Mouse (Mus musculus) heart, embryonic 13.5 days (tissue): ENCODE measurements at regions not wholly inside any gene's neighbourhood (a gene's known extent, or its start where the extent isn't known, plus 50 kb on each side); places are given as distances from the start of the nearest gene placed in this dataset.

Experiments used
- ATAC-seq: fragments of 200-750 bp; cut with Nextera tagmentation; 2 replicates; pipeline ENCODE4 v1.8.0; 2017; ENCODE audit warnings: moderate TSS enrichment; ENCODE audit not compliant: insufficient number of reproducible peaks, low FRiP score, low TSS enrichment; ENCODE audit errors: extremely low read depth
- H3K27ac ChIP-seq: fragments of 300-500 bp; sonication (generic); replicated peaks from 2 replicates; pipeline ENCODE4 v1.5.1; 2015; ENCODE audit warnings: moderate library complexity, mild to moderate bottlenecking, inconsistent platforms
- H3K27me3 ChIP-seq: fragments of 300-500 bp; sonication (generic); replicated peaks from 2 replicates; pipeline ENCODE4 v1.6.1; 2015; ENCODE audit warnings: mild to moderate bottlenecking, inconsistent platforms
- H3K36me3 ChIP-seq: fragments of 300-500 bp; sonication (generic); 2 replicates; pipeline ENCODE4 v1.6.1; 2015; ENCODE audit warnings: mild to moderate bottlenecking, inconsistent platforms
- H3K4me1 ChIP-seq: fragments of 300-500 bp; sonication (generic); 2 replicates; pipeline ENCODE4 v1.6.1; 2015; ENCODE audit warnings: inconsistent platforms
- H3K4me2 ChIP-seq: fragments of 300-500 bp; sonication (generic); 2 replicates; pipeline ENCODE4 v1.6.1; 2015; ENCODE audit warnings: inconsistent platforms, mild to moderate bottlenecking, moderate library complexity
- H3K4me3 ChIP-seq: fragments of 300-500 bp; sonication (generic); 2 replicates; pipeline ENCODE4 v1.5.1; 2015; ENCODE audit warnings: moderate library complexity, mild to moderate bottlenecking, inconsistent platforms
- H3K9ac ChIP-seq: fragments of 300-500 bp; sonication (generic); 2 replicates; pipeline ENCODE4 v1.6.1; 2015; ENCODE audit warnings: inconsistent platforms, mild to moderate bottlenecking, moderate library complexity
- H3K9me3 ChIP-seq: fragments of 300-500 bp; sonication (generic); 2 replicates; pipeline ENCODE4 v1.6.1; 2016; ENCODE audit warnings: inconsistent platforms
- WGBS: fragments of 180-500 bp; shearing (Covaris S2); methylation state at CpG from one replicate; pipeline ENCODE4 v1.1.7; 2015; ENCODE audit warnings: mixed read lengths; 5-methylcytosine and 5-hydroxymethylcytosine counted together

DNA sequence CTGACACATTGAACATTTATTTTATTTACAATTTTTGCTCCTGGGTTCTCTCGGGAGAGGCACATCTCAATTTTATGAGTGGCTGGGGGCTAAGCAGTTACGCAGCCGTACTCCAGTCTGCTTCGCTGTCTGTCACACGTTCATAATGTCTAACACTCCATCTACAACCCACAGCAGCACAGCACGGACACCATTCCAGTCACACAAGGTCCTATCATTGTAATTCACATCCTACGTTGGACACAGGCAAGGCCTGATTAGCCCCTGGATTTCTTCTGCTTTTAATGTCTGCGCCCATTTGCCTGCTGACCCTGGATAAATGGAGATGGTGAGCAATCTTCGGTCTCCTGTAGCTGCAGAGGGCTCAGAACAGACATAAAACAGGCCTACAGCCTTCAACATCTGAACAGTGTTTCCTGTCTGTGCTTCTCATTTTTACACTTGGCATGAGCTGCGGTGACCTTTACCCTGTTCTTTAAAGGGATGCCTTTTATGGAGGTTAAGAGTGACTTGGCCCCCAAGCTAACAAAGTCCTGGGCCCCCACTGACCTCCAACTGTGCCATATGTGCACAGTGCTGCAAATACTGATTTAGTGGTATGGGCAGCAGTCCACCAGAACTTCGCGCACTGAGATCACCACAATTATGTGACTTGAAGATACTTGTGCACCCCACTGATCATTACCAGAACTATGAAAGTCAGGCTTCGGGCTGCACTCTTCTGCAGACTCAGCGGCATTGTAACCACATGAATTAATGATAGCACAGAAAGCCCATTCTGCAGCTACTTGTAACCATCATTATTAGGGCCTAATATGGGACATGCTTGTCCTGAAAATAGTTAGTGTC, 281.9 kb upstream of the Epha3 start:
- WGBS: 69% methylated on average over 14 of the region's 14 CpGs
- Histone ChIP-seq H3K4me3 (no peak overlapping the region), H3K9me3 (no peaks in the 10 kb centered on the region), H3K27me3 (no peaks in the 10 kb centered on the region), H3K27ac (no peak overlapping the region), H3K9ac (no peak overlapping the region), H3K36me3 (no peaks in the 10 kb centered on the region), H3K4me2 (no peak overlapping the region), H3K4me1 (peaks cover 7% of the 10 kb centered on the region; the same call in 1 of the 2 replicates)
- no peak; the same call in 1 of the 2 replicates for ATAC-seq
